Mouse (Mus musculus) forebrain, embryonic 16.5 days (tissue): ENCODE measurements around the gene Dand5. TPM values are rescaled to one million over a fixed set of nuclear protein-coding genes. Genes with fewer than 3 reads are reported as not detected.

ENCODE experiments used
- ATAC-seq: fragments of 200-750 bp; cut with Nextera tagmentation; 2 replicates; pipeline ENCODE4 v1.8.0; 2017; ENCODE audit warnings: mild to moderate bottlenecking, moderate library complexity
- H3K27ac ChIP-seq: fragments of 300-500 bp; sonication (generic); 2 replicates; pipeline ENCODE4 v1.5.1; 2014; ENCODE audit warnings: low read length, control low read depth
- H3K27me3 ChIP-seq: fragments of 300-500 bp; sonication (generic); replicated peaks from 2 replicates; pipeline ENCODE4 v1.6.1; 2014; ENCODE audit warnings: low read length; ENCODE audit not compliant: control insufficient read depth, insufficient read depth
- H3K36me3 ChIP-seq: fragments of 300-500 bp; sonication (generic); 2 replicates; pipeline ENCODE4 v1.6.1; 2014; ENCODE audit not compliant: control insufficient read depth, insufficient read depth
- H3K4me1 ChIP-seq: fragments of 300-500 bp; sonication (generic); replicated peaks from 2 replicates; pipeline ENCODE4 v1.6.1; 2014; ENCODE audit warnings: low read length; ENCODE audit not compliant: control insufficient read depth, insufficient read depth
- H3K4me2 ChIP-seq: fragments of 300-500 bp; sonication (generic); 2 replicates; pipeline ENCODE4 v1.6.1; 2014; ENCODE audit warnings: mild to moderate bottlenecking, low read length, control low read depth
- H3K4me3 ChIP-seq: fragments of 300-500 bp; sonication (generic); replicated peaks from 2 replicates; pipeline ENCODE4 v1.5.1; 2014; ENCODE audit warnings: mild to moderate bottlenecking, low read length, control low read depth
- H3K9ac ChIP-seq: fragments of 300-500 bp; sonication (generic); replicated peaks from 2 replicates; pipeline ENCODE4 v1.6.1; 2014; ENCODE audit warnings: low read depth, low read length, control low read depth
- H3K9me3 ChIP-seq: fragments of 300-500 bp; sonication (generic); 2 replicates; pipeline ENCODE4 v1.6.1; 2016; ENCODE audit warnings: low read length; ENCODE audit not compliant: control insufficient read depth
- WGBS: fragments of 180-500 bp; shearing (Covaris S2); extraction: QIAGEN DNeasy Blood & Tissue Kit; methylation state at CpG from one replicate; pipeline ENCODE4 v1.1.7; 2014; 5-methylcytosine and 5-hydroxymethylcytosine counted together
- polyA plus RNA-seq: library from polyadenylated mRNA; unstranded; fragments of >200 nt; fragmentation: Nextera tagmentation; extraction: Ambion mirVana; gene quantifications from 2 replicates; pipeline ENCODE4 v1.2.1, GENCODE M21; 2015

The Dand5 gene
- polyA plus RNA-seq, 1 experiment from 2014 or later = 8.7 TPM

DNA sequence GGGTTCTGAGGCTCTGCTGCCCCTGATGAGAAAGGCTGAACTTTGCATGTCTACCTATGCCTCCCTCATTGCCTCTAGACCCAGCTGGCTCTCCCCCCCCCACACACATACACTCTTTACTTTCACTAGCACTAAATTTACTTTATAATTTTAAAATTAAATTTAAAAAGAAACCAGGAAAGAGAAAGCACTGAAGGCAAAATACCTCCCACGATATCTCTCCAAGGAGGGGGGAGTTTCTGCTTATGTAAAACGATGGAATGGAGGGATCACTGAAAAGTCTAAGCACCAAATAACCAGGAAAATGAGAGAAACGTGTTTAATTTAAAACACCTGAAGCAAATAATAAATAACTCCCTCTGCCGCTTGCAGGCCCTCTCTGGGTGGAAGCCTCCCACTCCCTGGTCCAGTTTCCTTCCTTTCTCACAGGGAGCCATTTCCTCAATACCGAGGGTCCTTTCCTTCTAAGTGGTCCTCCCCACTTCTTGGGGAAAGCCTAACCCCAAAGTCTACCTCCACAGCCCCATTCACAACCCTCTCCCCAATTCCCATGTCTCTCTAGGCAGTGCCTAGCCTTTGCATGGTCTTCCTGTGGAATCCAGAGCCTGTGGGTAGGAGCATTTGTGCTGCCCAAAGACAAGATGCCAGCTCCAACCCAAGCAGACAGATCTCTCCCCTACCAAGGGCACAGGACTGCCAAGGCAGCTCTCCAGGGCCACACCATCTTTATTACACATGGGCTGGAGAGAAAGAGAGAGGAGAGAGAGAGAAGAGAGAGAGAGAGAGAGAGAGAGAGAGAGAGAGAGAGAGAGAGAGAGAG, 40.7 kb downstream of the Dand5 start:
- peaks cover 7% of the 10 kb centered on the region for H3K27me3 ChIP-seq
- no peaks in the 10 kb centered on the region for H3K9me3 ChIP-seq
- H3K9ac ChIP-seq = peak overlapping the region; percentile 50
- no peak overlapping the region for H3K4me3 ChIP-seq
- peak overlapping the region; percentile 93 for H3K27ac ChIP-seq
- 37% methylated on average over 5 of the region's 5 CpGs for WGBS
- no peak for ATAC-seq
- H3K4me1 ChIP-seq = peaks cover 64% of the 10 kb centered on the region
- H3K36me3 ChIP-seq = no peaks in the 10 kb centered on the region
- H3K4me2 ChIP-seq = peak overlapping the region; percentile 33

DNA sequence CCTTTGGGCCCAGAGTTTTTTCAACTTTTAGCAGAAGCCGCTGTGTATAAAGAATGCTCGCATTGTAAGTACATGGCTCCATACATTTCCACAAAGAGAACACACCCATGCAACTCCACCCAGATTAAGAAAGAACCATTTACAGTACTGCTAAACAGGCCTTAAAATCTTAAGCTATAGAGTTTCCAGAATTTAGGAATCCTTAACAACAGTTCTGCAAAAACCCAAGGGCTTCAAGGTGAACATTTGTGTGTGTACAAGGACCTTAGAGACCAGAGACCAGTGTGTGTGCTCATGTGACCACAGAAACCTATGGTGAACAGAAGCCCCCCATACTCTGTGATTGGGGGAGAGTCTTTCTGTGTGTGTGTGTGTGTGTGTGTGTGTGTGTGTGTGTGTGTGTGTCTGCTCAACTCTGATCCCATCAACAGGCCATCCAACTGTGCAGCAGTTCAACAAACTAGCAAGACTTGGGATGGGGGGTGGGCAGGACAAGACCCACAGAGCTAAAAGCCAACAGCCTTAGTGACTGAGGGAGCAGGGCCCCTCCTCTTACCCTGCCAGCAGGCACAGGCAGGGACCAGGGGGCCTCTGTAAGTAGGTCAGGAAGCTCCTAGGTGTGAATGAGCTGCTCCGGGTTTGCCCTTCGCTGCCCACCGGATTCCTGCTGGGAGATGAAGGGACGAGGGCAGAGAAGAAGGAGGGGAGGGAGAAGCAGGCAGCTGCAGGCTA, 41.5 kb downstream of the Dand5 start:
- no peak for ATAC-seq
- H3K4me3 ChIP-seq = no peak overlapping the region
- H3K36me3 ChIP-seq = no peaks in the 10 kb centered on the region
- H3K9ac ChIP-seq = peak overlapping the region; percentile 50
- H3K9me3 ChIP-seq = no peaks in the 10 kb centered on the region
- H3K4me2 ChIP-seq = peak overlapping the region; percentile 33
- H3K27me3 ChIP-seq = peaks cover 10% of the 10 kb centered on the region
- peaks cover 64% of the 10 kb centered on the region for H3K4me1 ChIP-seq
- WGBS = 25% methylated on average over 6 of the region's 6 CpGs
- H3K27ac ChIP-seq = peak overlapping the region; percentile 93

DNA sequence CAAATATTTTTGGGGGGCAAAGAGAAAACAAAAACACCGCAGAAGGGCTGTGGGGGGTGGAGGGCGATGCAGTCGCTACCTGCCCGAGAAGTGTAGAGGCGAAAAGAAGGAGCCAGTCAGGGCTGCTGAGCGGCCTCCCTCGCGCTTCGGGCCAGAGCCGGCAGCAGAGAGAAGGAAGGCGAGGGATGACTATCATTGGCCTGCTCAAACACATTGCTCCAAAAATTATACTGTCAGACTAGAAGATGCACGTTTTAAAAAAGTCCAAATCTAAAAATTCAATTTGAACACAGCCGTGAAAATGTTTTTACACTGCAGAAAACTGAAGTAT, 42.4 kb downstream of the Dand5 start:
- ATAC-seq = no peak
- Histone ChIP-seq H3K4me1 (peaks cover 64% of the 10 kb centered on the region), H3K4me2 (peak overlapping the region; percentile 45), H3K27ac (peak overlapping the region; percentile 93), H3K36me3 (no peaks in the 10 kb centered on the region), H3K9ac (peak overlapping the region; percentile 62), H3K9me3 (no peaks in the 10 kb centered on the region), H3K4me3 (no peak overlapping the region; the same call in none of the 2 replicates), H3K27me3 (peaks cover 10% of the 10 kb centered on the region; the same call in 1 of the 2 replicates)
- 1% methylated on average over 13 of the region's 13 CpGs for WGBS

DNA sequence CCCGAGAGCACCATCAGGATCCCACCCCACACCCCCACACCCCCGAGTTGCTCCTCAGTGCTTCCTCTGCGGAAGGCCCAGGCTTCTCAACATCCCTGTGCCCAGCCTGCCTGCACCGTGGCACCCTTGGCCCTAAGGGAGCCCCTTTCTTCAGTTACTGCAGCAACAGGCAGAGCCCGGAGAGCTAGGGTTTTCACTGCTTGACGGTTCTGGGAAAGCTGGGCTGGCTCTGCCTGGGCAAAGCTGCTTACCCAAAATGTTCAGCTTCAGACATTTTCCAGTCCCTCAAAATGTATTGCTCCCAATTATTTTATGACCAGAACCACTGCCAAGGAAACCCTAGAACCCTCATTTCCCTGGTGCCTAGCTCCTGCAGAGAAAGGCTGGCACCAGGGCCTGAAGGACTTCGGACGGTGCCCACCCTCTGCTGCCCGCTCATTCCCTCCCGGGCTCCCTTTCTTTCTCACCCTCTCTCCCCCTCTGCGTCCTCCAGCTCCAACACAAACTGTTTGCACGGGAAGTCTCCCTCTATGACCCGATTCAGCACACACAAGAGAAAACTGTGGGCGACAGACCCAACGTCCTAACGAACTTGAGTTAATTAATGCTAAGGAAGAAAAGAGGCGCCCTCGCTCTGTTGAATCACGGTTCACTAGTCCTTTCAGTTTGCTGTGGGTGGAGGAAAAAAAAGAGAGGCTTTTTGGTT, 43.0 kb downstream of the Dand5 start:
- peak overlapping the region; percentile 45 for H3K4me2 ChIP-seq
- no peaks in the 10 kb centered on the region for H3K36me3 ChIP-seq
- peak overlapping the region; percentile 62 for H3K9ac ChIP-seq
- H3K9me3 ChIP-seq = no peaks in the 10 kb centered on the region
- H3K4me3 ChIP-seq = peak overlapping the region; percentile 25
- peaks cover 63% of the 10 kb centered on the region for H3K4me1 ChIP-seq
- WGBS = 3% methylated on average over 19 of the region's 19 CpGs
- peak; percentile 68 for ATAC-seq
- peaks cover 10% of the 10 kb centered on the region; the same call in 1 of the 2 replicates for H3K27me3 ChIP-seq
- H3K27ac ChIP-seq = peak overlapping the region; percentile 93

DNA sequence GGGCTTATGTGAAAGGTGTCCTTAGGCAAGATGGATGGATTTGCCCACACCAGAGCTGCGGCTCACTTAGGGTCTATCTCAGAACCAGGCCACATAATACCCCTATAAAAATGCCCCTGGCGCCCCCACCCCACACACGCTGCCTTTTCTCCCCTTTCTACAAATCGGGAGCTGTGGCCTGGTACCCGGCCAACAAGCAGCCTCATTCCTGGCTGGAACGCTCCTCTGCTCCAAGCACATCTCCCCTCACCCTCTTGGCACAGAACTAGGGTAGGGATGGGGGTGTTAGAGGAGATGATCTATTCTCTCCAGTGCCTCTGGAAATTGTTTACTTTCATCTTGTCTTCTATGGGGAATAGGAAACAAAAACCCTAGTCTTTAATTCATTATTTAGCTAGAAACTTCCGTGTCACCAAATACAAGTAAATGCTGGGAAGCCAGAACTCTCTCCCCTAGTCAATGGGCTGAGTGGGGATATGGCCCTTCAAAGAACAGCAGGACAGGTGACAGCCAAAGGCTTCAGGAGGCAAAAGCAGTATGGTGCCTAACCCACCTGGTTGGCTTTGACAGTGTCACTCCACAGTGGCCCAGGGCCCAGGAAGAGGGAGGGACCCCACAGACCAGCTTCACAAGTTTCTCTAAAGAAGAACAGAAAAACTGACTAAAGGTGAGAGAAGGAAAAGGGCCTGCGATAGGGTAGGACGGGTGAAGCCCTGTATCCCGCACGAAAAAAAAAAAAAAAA, 43.8 kb downstream of the Dand5 start:
- Histone ChIP-seq H3K36me3 (no peaks in the 10 kb centered on the region), H3K9me3 (no peaks in the 10 kb centered on the region), H3K4me1 (peaks cover 62% of the 10 kb centered on the region), H3K27me3 (peaks cover 10% of the 10 kb centered on the region; the same call in 1 of the 2 replicates), H3K27ac (peak overlapping the region; percentile 93), H3K4me3 (peak overlapping the region; percentile 25), H3K4me2 (peak overlapping the region; percentile 45), H3K9ac (peak overlapping the region; percentile 62)
- no peak for ATAC-seq
- WGBS = 9% methylated on average over 11 of the region's 11 CpGs

DNA sequence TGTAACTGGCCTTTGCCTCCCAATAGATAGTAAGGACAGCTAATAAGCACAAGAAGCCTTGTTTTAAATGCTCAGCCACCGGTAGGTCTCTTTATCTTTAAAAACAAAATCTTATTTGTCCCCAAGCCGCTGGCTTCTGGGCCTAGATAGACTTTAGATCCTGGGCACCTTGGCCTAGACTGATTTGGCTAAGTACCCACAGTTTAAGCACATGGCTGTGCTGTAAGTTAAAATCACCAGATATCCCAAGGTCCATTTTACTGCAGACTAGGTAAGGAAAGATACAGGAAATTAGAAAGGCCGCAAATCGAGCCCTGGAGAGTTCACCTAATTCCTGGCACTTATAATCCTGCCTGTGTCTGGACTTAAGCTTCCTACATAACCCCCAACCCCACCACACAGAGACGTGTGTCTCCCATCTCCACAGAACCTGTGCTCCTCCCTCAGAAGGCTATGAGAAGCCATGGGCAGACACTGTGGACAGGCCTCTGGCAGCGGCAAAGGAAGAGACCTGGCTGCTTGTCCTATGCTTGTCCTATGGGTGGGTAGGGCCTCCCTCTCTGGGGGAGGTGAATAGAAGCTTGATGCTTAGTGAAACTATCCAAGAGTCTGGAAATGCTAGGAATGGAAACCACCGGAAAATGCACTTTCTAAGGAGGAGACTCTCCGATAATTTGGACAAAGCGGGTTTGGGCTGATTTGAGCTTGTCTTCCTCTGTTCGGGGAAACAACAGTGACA, 44.6 kb downstream of the Dand5 start:
- peaks cover 62% of the 10 kb centered on the region for H3K4me1 ChIP-seq
- peak overlapping the region; percentile 45 for H3K4me2 ChIP-seq
- H3K9me3 ChIP-seq = no peaks in the 10 kb centered on the region
- H3K4me3 ChIP-seq = peak overlapping the region; percentile 6
- H3K9ac ChIP-seq = peak overlapping the region; percentile 62
- WGBS = 33% methylated on average over 10 of the region's 10 CpGs
- ATAC-seq = no peak
- peak overlapping the region; percentile 93 for H3K27ac ChIP-seq
- H3K36me3 ChIP-seq = no peaks in the 10 kb centered on the region
- peaks cover 10% of the 10 kb centered on the region; the same call in 1 of the 2 replicates for H3K27me3 ChIP-seq

DNA sequence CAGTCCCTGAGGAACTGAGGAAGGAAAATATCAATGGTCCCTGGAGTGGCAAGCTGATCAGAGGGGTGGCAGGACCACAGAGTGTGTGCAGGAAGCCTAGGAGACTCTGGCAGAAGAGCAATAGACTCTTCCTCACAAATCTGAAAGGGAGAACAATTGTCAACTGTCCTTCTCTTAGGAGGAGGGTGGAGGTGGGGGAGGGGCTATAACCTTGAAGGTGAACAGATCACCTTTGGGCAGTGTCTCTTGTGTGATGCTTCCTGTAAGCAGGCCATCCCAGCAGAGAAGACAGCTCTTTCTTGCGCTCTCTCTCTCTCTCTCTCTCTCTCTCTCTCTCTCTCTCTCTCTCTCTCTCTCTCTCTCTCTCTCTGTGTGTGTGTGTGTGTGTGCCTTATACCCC, 46.1 kb downstream of the Dand5 start:
- peaks cover 63% of the 10 kb centered on the region for H3K4me1 ChIP-seq
- peaks cover 5% of the 10 kb centered on the region; the same call in 1 of the 2 replicates for H3K27me3 ChIP-seq
- peak overlapping the region; percentile 99 for H3K27ac ChIP-seq
- H3K4me3 ChIP-seq = no peak overlapping the region
- no peak for ATAC-seq
- WGBS = 40% methylated on average over 1 of the region's 1 CpGs
- 0 out of 2 replicates have a peak overlapping the region, but pooled peaks have one; percentile 3 for H3K9ac ChIP-seq
- no peak overlapping the region for H3K4me2 ChIP-seq
- H3K9me3 ChIP-seq = no peaks in the 10 kb centered on the region
- no peaks in the 10 kb centered on the region for H3K36me3 ChIP-seq

DNA sequence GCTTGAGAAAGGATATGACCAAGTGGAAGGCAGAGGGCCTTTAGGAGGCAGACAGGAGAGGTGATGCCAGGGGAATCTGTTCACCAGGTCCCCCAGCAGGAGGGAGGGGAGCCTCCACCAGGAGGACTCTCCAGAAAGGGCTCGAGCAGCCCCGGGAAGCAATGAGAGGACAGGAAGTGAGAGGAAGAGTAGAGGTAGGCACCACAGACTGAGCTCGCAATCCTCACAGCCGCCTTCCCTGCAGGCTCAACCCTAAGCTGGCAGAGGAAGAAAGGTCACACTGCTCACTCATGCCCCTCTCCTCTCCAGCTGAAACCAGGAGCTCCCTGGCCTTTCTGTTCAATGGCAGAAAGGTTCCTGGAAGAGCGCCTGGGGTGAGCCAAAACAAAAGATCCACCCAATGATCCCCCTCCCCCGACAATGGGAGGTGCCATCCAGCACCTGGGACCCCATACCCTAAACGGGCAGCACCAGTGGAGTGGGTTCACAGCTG, 47.0 kb downstream of the Dand5 start:
- Histone ChIP-seq H3K9me3 (no peaks in the 10 kb centered on the region), H3K4me1 (peaks cover 64% of the 10 kb centered on the region), H3K36me3 (no peaks in the 10 kb centered on the region), H3K27ac (peak overlapping the region; percentile 99), H3K27me3 (0 out of 2 replicates have a peak, but pooled peaks cover 2% of the 10 kb centered on the region), H3K4me3 (no peak overlapping the region; the same call in 1 of the 2 replicates), H3K9ac (peak overlapping the region; percentile 65), H3K4me2 (peak overlapping the region; percentile 81)
- 10% methylated on average over 7 of the region's 7 CpGs for WGBS
- no peak for ATAC-seq
